Mouse (Mus musculus): ENCODE results near the gene Bnc2. TPM values are rescaled to one million over a fixed set of nuclear protein-coding genes. Genes with fewer than 3 reads are reported as not detected.
A peak's percentile ranks its signal among the peaks of the same experiment; 100 is the strongest.

Bnc2 gene
- polyA plus RNA-seq, 1 experiment from 2014 or later: 16.2 TPM

- Histone ChIP-seq H3K9me3 (ENCODE audit: control insufficient read depth, low read length) (no peaks in the 10 kb centered on the region), H3K4me3 (ENCODE audit: low read depth, low read length) (no peak overlapping the region), H3K27me3 (ENCODE audit: control insufficient read depth, insufficient read depth, low read length) (no peaks in the 10 kb centered on the region), H3K36me3 (ENCODE audit: control insufficient read depth, insufficient read depth, low read length) (no peaks in the 10 kb centered on the region), H3K9ac (replicated peaks; ENCODE audit: low read depth, low read length) (no peak overlapping the region), H3K27ac (ENCODE audit: low read depth, low read length) (no peak overlapping the region), H3K4me2 (ENCODE audit: low read depth, low read length) (no peak overlapping the region), H3K4me1 (ENCODE audit: control insufficient read depth, insufficient read depth, low read length) (no peaks in the 10 kb centered on the region)
- WGBS: 49% methylated on average over 4 of the region's 4 CpGs
- no peak for ATAC-seq (ENCODE audit: low read depth)
Observed at GRCm38 (mm10) chr4:84500796-84501349, 174.2 kb downstream of the Bnc2 start.

DNA sequence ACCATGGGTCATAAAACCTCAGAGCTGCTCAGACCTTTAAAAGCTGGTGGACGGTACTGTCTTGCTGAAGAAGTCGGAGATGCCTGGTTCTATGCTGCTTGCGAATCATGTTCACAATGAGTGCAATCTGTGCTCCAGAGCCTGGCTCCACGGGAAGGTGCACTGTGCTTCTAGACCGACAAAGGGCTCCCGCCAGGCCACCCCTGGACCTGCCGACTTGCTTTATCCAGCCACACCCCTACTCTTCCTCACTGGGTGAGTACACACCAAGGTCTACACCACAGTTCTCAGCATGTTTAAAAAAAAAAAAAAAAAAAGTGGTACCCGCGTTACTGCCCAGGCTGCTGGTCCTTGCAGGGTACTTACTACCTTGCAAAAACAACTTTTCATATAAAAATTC lies 174.8 kb downstream of the Bnc2 start:
- Histone ChIP-seq H3K4me2 (ENCODE audit: low read depth, low read length) (no peak overlapping the region), H3K36me3 (ENCODE audit: control insufficient read depth, insufficient read depth, low read length) (no peaks in the 10 kb centered on the region), H3K4me1 (ENCODE audit: control insufficient read depth, insufficient read depth, low read length) (no peaks in the 10 kb centered on the region), H3K27me3 (ENCODE audit: control insufficient read depth, insufficient read depth, low read length) (no peaks in the 10 kb centered on the region), H3K9me3 (ENCODE audit: control insufficient read depth, low read length) (no peaks in the 10 kb centered on the region), H3K9ac (replicated peaks; ENCODE audit: low read depth, low read length) (no peak overlapping the region), H3K27ac (ENCODE audit: low read depth, low read length) (no peak overlapping the region), H3K4me3 (ENCODE audit: low read depth, low read length) (no peak overlapping the region)
- ATAC-seq (ENCODE audit: low read depth): no peak
- WGBS: 69% methylated on average over 9 of the region's 9 CpGs

DNA sequence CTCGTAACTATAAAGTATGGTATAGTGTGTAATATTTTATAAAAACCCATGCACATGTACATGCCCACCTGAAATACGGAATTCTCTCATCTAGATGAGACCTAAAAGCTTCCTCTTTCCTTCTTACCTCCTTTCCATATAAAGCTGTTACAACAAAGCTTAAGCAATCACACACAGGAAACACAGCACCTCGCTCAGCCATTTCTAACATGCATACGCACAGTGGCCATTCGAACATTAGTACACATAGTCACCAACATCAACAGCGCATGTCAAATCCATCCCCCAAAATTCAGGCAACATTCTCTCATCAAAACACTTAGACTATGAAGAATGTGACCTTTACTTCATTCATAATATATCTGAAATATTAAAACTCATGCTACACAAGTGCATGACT lies 176.6 kb downstream of the Bnc2 start:
- Histone ChIP-seq H3K27me3 (ENCODE audit: control insufficient read depth, insufficient read depth, low read length) (no peaks in the 10 kb centered on the region), H3K9me3 (ENCODE audit: control insufficient read depth, low read length) (no peaks in the 10 kb centered on the region), H3K9ac (replicated peaks; ENCODE audit: low read depth, low read length) (no peak overlapping the region), H3K4me2 (ENCODE audit: low read depth, low read length) (no peak overlapping the region), H3K27ac (ENCODE audit: low read depth, low read length) (no peak overlapping the region), H3K4me1 (ENCODE audit: control insufficient read depth, insufficient read depth, low read length) (no peaks in the 10 kb centered on the region), H3K36me3 (ENCODE audit: control insufficient read depth, insufficient read depth, low read length) (no peaks in the 10 kb centered on the region), H3K4me3 (ENCODE audit: low read depth, low read length) (no peak overlapping the region)
- no peak for ATAC-seq (ENCODE audit: low read depth)
- 92% methylated on average over 6 of the region's 6 CpGs for WGBS

DNA sequence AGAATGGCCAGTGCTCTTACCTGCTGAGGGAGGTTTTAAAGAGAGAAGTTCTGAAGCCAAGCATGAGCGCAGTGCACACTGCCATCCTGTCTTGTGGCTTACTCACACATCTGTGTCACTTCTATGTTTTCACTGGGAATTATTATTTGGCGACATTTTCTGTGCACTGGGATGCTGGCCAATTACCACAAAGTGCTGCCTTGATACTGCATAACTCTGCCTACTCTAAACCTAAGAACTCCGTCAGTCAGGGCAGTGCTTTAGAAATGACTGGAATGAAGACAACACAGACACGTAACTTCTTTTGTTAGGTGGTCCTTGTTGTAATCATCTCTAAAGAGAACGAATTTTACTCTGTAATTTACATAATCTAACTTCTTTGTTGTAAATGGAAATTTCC lies 186.8 kb downstream of the Bnc2 start:
- 63% methylated on average over 5 of the region's 5 CpGs for WGBS
- Histone ChIP-seq H3K27me3 (ENCODE audit: control insufficient read depth, insufficient read depth, low read length) (no peaks in the 10 kb centered on the region), H3K9me3 (ENCODE audit: control insufficient read depth, low read length) (no peaks in the 10 kb centered on the region), H3K4me2 (ENCODE audit: low read depth, low read length) (no peak overlapping the region), H3K4me1 (ENCODE audit: control insufficient read depth, insufficient read depth, low read length) (no peaks in the 10 kb centered on the region), H3K27ac (ENCODE audit: low read depth, low read length) (no peak overlapping the region), H3K4me3 (ENCODE audit: low read depth, low read length) (no peak overlapping the region), H3K36me3 (ENCODE audit: control insufficient read depth, insufficient read depth, low read length) (no peaks in the 10 kb centered on the region), H3K9ac (replicated peaks; ENCODE audit: low read depth, low read length) (no peak overlapping the region)
- ATAC-seq (ENCODE audit: low read depth): no peak

GRCm38 (mm10) chr4:84482680-84483079 lies 192.4 kb downstream of the Bnc2 start:
- H3K36me3 ChIP-seq (ENCODE audit: control insufficient read depth, insufficient read depth, low read length): no peaks in the 10 kb centered on the region
- no peak overlapping the region for H3K4me3 ChIP-seq (ENCODE audit: low read depth, low read length)
- H3K9ac ChIP-seq (replicated peaks; ENCODE audit: low read depth, low read length): no peak overlapping the region
- H3K4me2 ChIP-seq (ENCODE audit: low read depth, low read length): no peak overlapping the region
- no peaks in the 10 kb centered on the region for H3K9me3 ChIP-seq (ENCODE audit: control insufficient read depth, low read length)
- ATAC-seq (ENCODE audit: low read depth): peak; percentile 31; the same call in 1 of the 2 replicates
- H3K27me3 ChIP-seq (ENCODE audit: control insufficient read depth, insufficient read depth, low read length): no peaks in the 10 kb centered on the region
- 0 out of 2 replicates have a peak, but pooled peaks cover 6% of the 10 kb centered on the region for H3K4me1 ChIP-seq (ENCODE audit: control insufficient read depth, insufficient read depth, low read length)
- 29% methylated on average over 6 of the region's 6 CpGs for WGBS
- no peak overlapping the region for H3K27ac ChIP-seq (ENCODE audit: low read depth, low read length)

DNA sequence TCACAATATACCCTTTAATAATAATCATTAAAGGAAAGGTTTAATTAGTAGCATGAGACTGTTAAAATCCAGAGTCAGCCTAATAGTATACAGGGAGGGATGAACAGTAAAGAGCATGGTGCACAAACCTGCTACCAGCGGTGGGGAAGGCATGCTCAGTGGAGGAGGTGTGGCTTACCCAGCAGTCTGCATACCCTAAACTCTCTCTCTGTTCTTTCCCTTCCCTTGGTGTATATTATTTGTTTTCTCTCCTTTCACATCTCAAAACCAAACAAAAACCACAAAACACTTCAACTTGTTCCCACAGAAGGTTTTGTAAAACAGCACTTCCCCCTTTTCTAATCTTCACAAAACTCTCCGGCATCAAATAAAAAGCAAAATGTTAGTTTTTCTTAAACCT lies 202.4 kb downstream of the Bnc2 start:
- Histone ChIP-seq H3K27ac (ENCODE audit: low read depth, low read length) (no peak overlapping the region), H3K36me3 (ENCODE audit: control insufficient read depth, insufficient read depth, low read length) (no peaks in the 10 kb centered on the region), H3K4me3 (ENCODE audit: low read depth, low read length) (no peak overlapping the region), H3K4me1 (ENCODE audit: control insufficient read depth, insufficient read depth, low read length) (no peaks in the 10 kb centered on the region), H3K27me3 (ENCODE audit: control insufficient read depth, insufficient read depth, low read length) (no peaks in the 10 kb centered on the region), H3K9ac (replicated peaks; ENCODE audit: low read depth, low read length) (no peak overlapping the region), H3K9me3 (ENCODE audit: control insufficient read depth, low read length) (no peaks in the 10 kb centered on the region), H3K4me2 (ENCODE audit: low read depth, low read length) (no peak overlapping the region)
- WGBS: 79% methylated on average over 2 of the region's 2 CpGs
- ATAC-seq (ENCODE audit: low read depth): no peak

- no peaks in the 10 kb centered on the region for H3K9me3 ChIP-seq (ENCODE audit: control insufficient read depth, low read length)
- H3K27ac ChIP-seq (ENCODE audit: low read depth, low read length): no peak overlapping the region
- no peak overlapping the region for H3K4me2 ChIP-seq (ENCODE audit: low read depth, low read length)
- no peak overlapping the region for H3K4me3 ChIP-seq (ENCODE audit: low read depth, low read length)
- no peak overlapping the region for H3K9ac ChIP-seq (replicated peaks; ENCODE audit: low read depth, low read length)
- H3K36me3 ChIP-seq (ENCODE audit: control insufficient read depth, insufficient read depth, low read length): no peaks in the 10 kb centered on the region
- H3K27me3 ChIP-seq (ENCODE audit: control insufficient read depth, insufficient read depth, low read length): no peaks in the 10 kb centered on the region
- 86% methylated on average over 6 of the region's 6 CpGs for WGBS
- no peaks in the 10 kb centered on the region for H3K4me1 ChIP-seq (ENCODE audit: control insufficient read depth, insufficient read depth, low read length)
- ATAC-seq (ENCODE audit: low read depth): no peak
Observed at GRCm38 (mm10) chr4:84470106-84470885, 204.8 kb downstream of the Bnc2 start.

GRCm38 (mm10) chr4:84469400-84469799 lies 205.7 kb downstream of the Bnc2 start:
- Histone ChIP-seq H3K36me3 (ENCODE audit: control insufficient read depth, insufficient read depth, low read length) (no peaks in the 10 kb centered on the region), H3K4me1 (ENCODE audit: control insufficient read depth, insufficient read depth, low read length) (no peaks in the 10 kb centered on the region), H3K4me3 (ENCODE audit: low read depth, low read length) (no peak overlapping the region), H3K27me3 (ENCODE audit: control insufficient read depth, insufficient read depth, low read length) (no peaks in the 10 kb centered on the region), H3K4me2 (ENCODE audit: low read depth, low read length) (no peak overlapping the region), H3K27ac (ENCODE audit: low read depth, low read length) (no peak overlapping the region), H3K9me3 (ENCODE audit: control insufficient read depth, low read length) (no peaks in the 10 kb centered on the region), H3K9ac (replicated peaks; ENCODE audit: low read depth, low read length) (no peak overlapping the region)
- WGBS: 94% methylated on average over 4 of the region's 4 CpGs
- no peak for ATAC-seq (ENCODE audit: low read depth)

GRCm38 (mm10) chr4:84467722-84468121 lies 207.4 kb downstream of the Bnc2 start:
- H3K27me3 ChIP-seq (ENCODE audit: control insufficient read depth, insufficient read depth, low read length): no peaks in the 10 kb centered on the region
- H3K4me2 ChIP-seq (ENCODE audit: low read depth, low read length): no peak overlapping the region
- no peak overlapping the region for H3K4me3 ChIP-seq (ENCODE audit: low read depth, low read length)
- H3K4me1 ChIP-seq (ENCODE audit: control insufficient read depth, insufficient read depth, low read length): no peaks in the 10 kb centered on the region
- no peak for ATAC-seq (ENCODE audit: low read depth)
- no peak overlapping the region for H3K9ac ChIP-seq (replicated peaks; ENCODE audit: low read depth, low read length)
- H3K27ac ChIP-seq (ENCODE audit: low read depth, low read length): no peak overlapping the region
- WGBS: 86% methylated on average over 3 of the region's 3 CpGs
- no peaks in the 10 kb centered on the region for H3K9me3 ChIP-seq (ENCODE audit: control insufficient read depth, low read length)
- H3K36me3 ChIP-seq (ENCODE audit: control insufficient read depth, insufficient read depth, low read length): no peaks in the 10 kb centered on the region

All from neural tube, embryonic 14.5 days (tissue).